Mouse (Mus musculus) midbrain, embryonic 15.5 days (tissue): ENCODE data around the gene Zc2hc1b. TPM values are rescaled to one million over a fixed set of nuclear protein-coding genes. Genes with fewer than 3 reads are reported as not detected.

Experiments
- ATAC-seq: fragments of 200-750 bp; cut with Nextera tagmentation; replicated peaks from 2 replicates; pipeline ENCODE4 v1.8.0; 2017; ENCODE audit warnings: moderate TSS enrichment
- H3K27ac ChIP-seq: fragments of 300-500 bp; sonication (generic); 2 replicates; pipeline ENCODE4 v1.5.1; 2015; ENCODE audit warnings: mild to moderate bottlenecking, inconsistent platforms
- H3K27me3 ChIP-seq: fragments of 300-500 bp; sonication (generic); replicated peaks from 2 replicates; pipeline ENCODE4 v1.6.1; 2015; ENCODE audit warnings: inconsistent platforms
- H3K36me3 ChIP-seq: fragments of 300-500 bp; sonication (generic); replicated peaks from 2 replicates; pipeline ENCODE4 v1.6.1; 2015; ENCODE audit warnings: inconsistent platforms
- H3K4me1 ChIP-seq: fragments of 300-500 bp; sonication (generic); 2 replicates; pipeline ENCODE4 v1.6.1; 2015; ENCODE audit warnings: inconsistent platforms
- H3K4me2 ChIP-seq: fragments of 300-500 bp; sonication (generic); 2 replicates; pipeline ENCODE4 v1.6.1; 2015; ENCODE audit warnings: inconsistent platforms, mild to moderate bottlenecking, moderate library complexity
- H3K4me3 ChIP-seq: fragments of 300-500 bp; sonication (generic); 2 replicates; pipeline ENCODE4 v1.5.1; 2015; ENCODE audit warnings: mild to moderate bottlenecking, inconsistent platforms
- H3K9ac ChIP-seq: fragments of 300-500 bp; sonication (generic); 2 replicates; pipeline ENCODE4 v1.6.1; 2015; ENCODE audit warnings: mild to moderate bottlenecking, inconsistent platforms
- H3K9me3 ChIP-seq: fragments of 300-500 bp; sonication (generic); 2 replicates; pipeline ENCODE4 v1.6.1; 2016; ENCODE audit warnings: inconsistent platforms
- WGBS: fragments of 180-500 bp; shearing (Covaris S2); methylation state at CpG from one replicate; pipeline ENCODE4 v1.1.7; 2015; ENCODE audit warnings: mixed read lengths; 5-methylcytosine and 5-hydroxymethylcytosine counted together
- polyA plus RNA-seq: library from polyadenylated mRNA; unstranded; fragments of >200 nt; fragmentation: Nextera tagmentation; extraction: Ambion mirVana; gene quantifications from 2 replicates; pipeline ENCODE4 v1.2.1, GENCODE M21; 2015

Zc2hc1b gene
- polyA plus RNA-seq, 1 experiment from 2014 or later: not detected

- no peak overlapping the region for H3K4me2 ChIP-seq
- H3K36me3 ChIP-seq: no peaks in the 10 kb centered on the region
- H3K9ac ChIP-seq: no peak overlapping the region
- 0 out of 2 replicates have a peak, but pooled peaks cover 4% of the 10 kb centered on the region for H3K4me1 ChIP-seq
- H3K27ac ChIP-seq: no peak overlapping the region
- H3K27me3 ChIP-seq: no peaks in the 10 kb centered on the region
- H3K9me3 ChIP-seq: no peaks in the 10 kb centered on the region
- H3K4me3 ChIP-seq: no peak overlapping the region
- WGBS: 86% methylated on average over 5 of the region's 5 CpGs
- ATAC-seq: no peak
These were observed 9.4 kb downstream of the Zc2hc1b start for GRCm38 (mm10) chr10:13168461-13168860.

GRCm38 (mm10) chr10:13162031-13162430, 15.8 kb downstream of the Zc2hc1b start:
- Histone ChIP-seq H3K36me3 (no peaks in the 10 kb centered on the region), H3K27me3 (no peaks in the 10 kb centered on the region), H3K4me1 (no peaks in the 10 kb centered on the region), H3K9me3 (0 out of 2 replicates have a peak, but pooled peaks cover 5% of the 10 kb centered on the region), H3K4me3 (no peak overlapping the region), H3K27ac (no peak overlapping the region), H3K4me2 (no peak overlapping the region), H3K9ac (no peak overlapping the region)
- WGBS: 84% methylated on average over 4 of the region's 4 CpGs
- ATAC-seq: no peak

GRCm38 (mm10) chr10:13160913-13161312, 16.9 kb downstream of the Zc2hc1b start:
- H3K9me3 ChIP-seq: 0 out of 2 replicates have a peak, but pooled peaks cover 5% of the 10 kb centered on the region
- no peaks in the 10 kb centered on the region for H3K4me1 ChIP-seq
- ATAC-seq: no peak
- no peak overlapping the region for H3K27ac ChIP-seq
- no peaks in the 10 kb centered on the region for H3K36me3 ChIP-seq
- 92% methylated on average over 4 of the region's 4 CpGs for WGBS
- no peaks in the 10 kb centered on the region for H3K27me3 ChIP-seq
- no peak overlapping the region for H3K9ac ChIP-seq
- no peak overlapping the region for H3K4me3 ChIP-seq
- H3K4me2 ChIP-seq: no peak overlapping the region

- no peak for ATAC-seq
- no peak overlapping the region for H3K9ac ChIP-seq
These were observed 22.4 kb downstream of the Zc2hc1b start for GRCm38 (mm10) chr10:13155377-13155776.

GRCm38 (mm10) chr10:13152811-13153364, 24.9 kb downstream of the Zc2hc1b start:
- H3K4me2 ChIP-seq: no peak overlapping the region
- 0 out of 2 replicates have a peak, but pooled peaks cover 3% of the 10 kb centered on the region for H3K9me3 ChIP-seq
- H3K4me1 ChIP-seq: no peaks in the 10 kb centered on the region
- no peak overlapping the region for H3K27ac ChIP-seq
- no peak for ATAC-seq
- no peak overlapping the region for H3K4me3 ChIP-seq
- 80% methylated on average over 4 of the region's 4 CpGs for WGBS
- no peak overlapping the region for H3K9ac ChIP-seq
- no peaks in the 10 kb centered on the region for H3K36me3 ChIP-seq
- H3K27me3 ChIP-seq: no peaks in the 10 kb centered on the region

More at GRCm38 (mm10) chr10:13155377-13155776, 22.4 kb downstream of the Zc2hc1b start:
- H3K36me3 ChIP-seq: no peaks in the 10 kb centered on the region
- no peak overlapping the region for H3K27ac ChIP-seq
- no peak overlapping the region for H3K4me2 ChIP-seq
- H3K4me3 ChIP-seq: no peak overlapping the region
- no peaks in the 10 kb centered on the region for H3K27me3 ChIP-seq
- 0 out of 2 replicates have a peak, but pooled peaks cover 5% of the 10 kb centered on the region for H3K9me3 ChIP-seq
- no peaks in the 10 kb centered on the region for H3K4me1 ChIP-seq
- 76% methylated on average over 5 of the region's 5 CpGs for WGBS

- no peaks in the 10 kb centered on the region for H3K9me3 ChIP-seq
- H3K4me3 ChIP-seq: no peak overlapping the region
- no peak for ATAC-seq
- no peak overlapping the region for H3K27ac ChIP-seq
- 71% methylated on average over 5 of the region's 5 CpGs for WGBS
- H3K9ac ChIP-seq: no peak overlapping the region
- H3K4me1 ChIP-seq: no peaks in the 10 kb centered on the region
- no peaks in the 10 kb centered on the region for H3K36me3 ChIP-seq
- H3K4me2 ChIP-seq: no peak overlapping the region
- H3K27me3 ChIP-seq: no peaks in the 10 kb centered on the region
These were observed 26.5 kb downstream of the Zc2hc1b start for GRCm38 (mm10) chr10:13151353-13151752.

GRCm38 (mm10) chr10:13150435-13150834, 27.4 kb downstream of the Zc2hc1b start:
- WGBS: 55% methylated on average over 3 of the region's 3 CpGs
- ATAC-seq: no peak
- Histone ChIP-seq H3K36me3 (no peaks in the 10 kb centered on the region), H3K27me3 (no peaks in the 10 kb centered on the region), H3K27ac (no peak overlapping the region), H3K9me3 (no peaks in the 10 kb centered on the region), H3K9ac (no peak overlapping the region), H3K4me3 (no peak overlapping the region), H3K4me1 (no peaks in the 10 kb centered on the region), H3K4me2 (no peak overlapping the region)

- 43% methylated on average over 2 of the region's 2 CpGs for WGBS
- H3K27ac ChIP-seq: no peak overlapping the region
- no peak for ATAC-seq
- no peaks in the 10 kb centered on the region for H3K27me3 ChIP-seq
- no peaks in the 10 kb centered on the region for H3K4me1 ChIP-seq
- no peaks in the 10 kb centered on the region for H3K9me3 ChIP-seq
- no peak overlapping the region for H3K4me3 ChIP-seq
- H3K36me3 ChIP-seq: no peaks in the 10 kb centered on the region
- no peak overlapping the region for H3K9ac ChIP-seq
- no peak overlapping the region for H3K4me2 ChIP-seq
These were observed 37.4 kb downstream of the Zc2hc1b start for GRCm38 (mm10) chr10:13140434-13140833.

GRCm38 (mm10) chr10:13137906-13138305, 39.9 kb downstream of the Zc2hc1b start:
- no peak for ATAC-seq
- H3K27ac ChIP-seq: no peak overlapping the region
- 91% methylated on average over 6 of the region's 6 CpGs for WGBS
- no peaks in the 10 kb centered on the region for H3K9me3 ChIP-seq
- no peaks in the 10 kb centered on the region for H3K36me3 ChIP-seq
- no peaks in the 10 kb centered on the region for H3K27me3 ChIP-seq
- H3K4me2 ChIP-seq: no peak overlapping the region
- H3K9ac ChIP-seq: no peak overlapping the region
- no peaks in the 10 kb centered on the region for H3K4me1 ChIP-seq
- no peak overlapping the region for H3K4me3 ChIP-seq

- ATAC-seq: no peak
- no peak overlapping the region for H3K9ac ChIP-seq
- no peak overlapping the region for H3K27ac ChIP-seq
- H3K9me3 ChIP-seq: no peaks in the 10 kb centered on the region
- H3K4me1 ChIP-seq: no peaks in the 10 kb centered on the region
- H3K4me3 ChIP-seq: no peak overlapping the region
- no peaks in the 10 kb centered on the region for H3K36me3 ChIP-seq
- no peak overlapping the region for H3K4me2 ChIP-seq
- 90% methylated on average over 7 of the region's 7 CpGs for WGBS
- no peaks in the 10 kb centered on the region for H3K27me3 ChIP-seq
These were observed 42.1 kb downstream of the Zc2hc1b start for GRCm38 (mm10) chr10:13135751-13136150.

GRCm38 (mm10) chr10:13135276-13135675, 42.5 kb downstream of the Zc2hc1b start:
- WGBS: 96% methylated on average over 7 of the region's 7 CpGs
- no peak for ATAC-seq
- no peak overlapping the region for H3K9ac ChIP-seq
- H3K27me3 ChIP-seq: no peaks in the 10 kb centered on the region
- no peak overlapping the region for H3K4me2 ChIP-seq
- H3K4me3 ChIP-seq: no peak overlapping the region
- no peak overlapping the region for H3K27ac ChIP-seq
- H3K36me3 ChIP-seq: no peaks in the 10 kb centered on the region
- no peaks in the 10 kb centered on the region for H3K4me1 ChIP-seq
- no peaks in the 10 kb centered on the region for H3K9me3 ChIP-seq

- Histone ChIP-seq H3K4me3 (no peak overlapping the region), H3K4me1 (no peaks in the 10 kb centered on the region), H3K9me3 (no peaks in the 10 kb centered on the region), H3K9ac (no peak overlapping the region), H3K27me3 (no peaks in the 10 kb centered on the region), H3K27ac (no peak overlapping the region), H3K36me3 (no peaks in the 10 kb centered on the region), H3K4me2 (no peak overlapping the region)
- WGBS: 81% methylated on average over 4 of the region's 4 CpGs
- ATAC-seq: no peak
These were observed 44.0 kb downstream of the Zc2hc1b start for GRCm38 (mm10) chr10:13133850-13134249.

GRCm38 (mm10) chr10:13127946-13128345, 49.9 kb downstream of the Zc2hc1b start:
- WGBS: 91% methylated on average over 7 of the region's 7 CpGs
- Histone ChIP-seq H3K4me1 (no peaks in the 10 kb centered on the region), H3K9ac (no peak overlapping the region), H3K4me2 (no peak overlapping the region), H3K27ac (no peak overlapping the region), H3K9me3 (no peaks in the 10 kb centered on the region), H3K27me3 (no peaks in the 10 kb centered on the region), H3K36me3 (no peaks in the 10 kb centered on the region), H3K4me3 (no peak overlapping the region)
- no peak for ATAC-seq
